Mouse (Mus musculus) bone marrow macrophage, adult 2 months (primary cell): ENCODE results near the gene Zfp207. TPM values are rescaled to one million over a fixed set of nuclear protein-coding genes. Genes with fewer than 3 reads are reported as not detected.
"Not testable (repeated sequence)": the region's sequence is repeated elsewhere in the genome, so short reads cannot be mapped to it uniquely, and the experiment has no call there.

Experiments used
- H3K27ac ChIP-seq: 2 replicates; pipeline ENCODE4 v1.5.1; 2012; ENCODE audit warnings: low read depth, low read length; ENCODE audit not compliant: insufficient read depth
- H3K4me1 ChIP-seq: 2 replicates; pipeline ENCODE4 v1.6.1; 2012; ENCODE audit warnings: low read length; ENCODE audit not compliant: control insufficient read depth, insufficient read depth
- H3K4me3 ChIP-seq: 2 replicates; pipeline ENCODE4 v1.5.1; 2012; ENCODE audit warnings: mild to moderate bottlenecking, low read length, moderate library complexity; ENCODE audit not compliant: insufficient read depth
- CTCF ChIP-seq: IDR thresholded peaks from 2 replicates; pipeline ENCODE4 v1.5.1; 2012; ENCODE audit warnings: low read depth, mild to moderate bottlenecking, low read length, moderate library complexity
- POLR2A ChIP-seq: IDR thresholded peaks from 2 replicates; pipeline ENCODE4 v1.6.1; 2012; ENCODE audit warnings: mild to moderate bottlenecking, low read depth, low read length, borderline replicate concordance
- polyA plus RNA-seq: library from polyadenylated mRNA; stranded (reverse); fragments of >200 nt; gene quantifications from 2 replicates; pipeline ENCODE4 v1.2.4, GENCODE M21; 2012; ENCODE audit not compliant: missing spikeins, insufficient read depth, insufficient read length

Zfp207 gene
- polyA plus RNA-seq, 1 experiment = 154 TPM

DNA sequence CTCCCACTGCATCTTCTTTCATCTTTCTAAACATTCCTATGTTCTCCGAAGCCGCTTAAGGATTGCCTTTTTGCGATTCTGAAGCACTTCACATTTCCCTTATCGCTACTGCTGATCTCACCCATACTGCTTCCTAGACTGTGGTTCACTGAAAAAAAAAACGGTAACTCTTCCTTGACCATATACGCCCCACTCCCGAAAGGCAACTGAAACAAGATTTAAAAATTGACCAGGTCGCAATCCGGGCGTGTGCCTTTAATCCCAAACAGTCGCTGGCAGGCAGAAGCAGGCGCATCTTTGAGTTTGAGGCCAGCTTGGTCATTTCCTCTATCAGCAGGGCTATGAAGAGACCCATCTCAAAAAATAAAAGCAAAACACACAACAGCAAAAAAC, 457 bp upstream of the Zfp207 start:
- H3K27ac ChIP-seq = peak overlapping the region; percentile 91
- peaks cover 9% of the 10 kb centered on the region for H3K4me1 ChIP-seq
- H3K4me3 ChIP-seq = peak overlapping the region; percentile 73
- TF ChIP-seq POLR2A (no peak), CTCF (no peak)

DNA sequence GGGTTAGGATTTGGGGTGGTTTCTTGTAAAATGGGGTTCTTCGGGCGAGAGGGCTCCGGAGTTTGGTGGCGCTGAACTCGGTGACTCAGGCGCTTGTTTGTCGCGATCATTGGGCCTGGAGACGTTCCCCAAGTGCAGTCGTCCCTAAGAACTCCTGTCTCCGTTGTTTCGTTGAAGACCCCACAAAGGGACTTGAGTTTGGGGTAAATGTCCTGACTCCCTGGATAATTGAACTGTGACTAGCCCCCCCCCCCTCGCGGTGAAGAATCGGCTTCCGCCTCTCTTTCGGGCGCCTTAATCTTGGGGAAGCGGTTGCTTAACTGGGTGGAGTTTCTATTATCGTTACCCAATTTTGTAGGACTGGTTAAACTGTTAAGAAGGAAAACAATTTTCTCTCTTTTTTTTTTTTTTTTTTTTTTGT, 557 bp downstream of the Zfp207 start:
- no peak for TF ChIP-seq POLR2A
- no peak for TF ChIP-seq CTCF
- Histone ChIP-seq H3K4me3 (peak overlapping the region; percentile 73), H3K4me1 (peaks cover 7% of the 10 kb centered on the region), H3K27ac (peak overlapping the region; percentile 81)

DNA sequence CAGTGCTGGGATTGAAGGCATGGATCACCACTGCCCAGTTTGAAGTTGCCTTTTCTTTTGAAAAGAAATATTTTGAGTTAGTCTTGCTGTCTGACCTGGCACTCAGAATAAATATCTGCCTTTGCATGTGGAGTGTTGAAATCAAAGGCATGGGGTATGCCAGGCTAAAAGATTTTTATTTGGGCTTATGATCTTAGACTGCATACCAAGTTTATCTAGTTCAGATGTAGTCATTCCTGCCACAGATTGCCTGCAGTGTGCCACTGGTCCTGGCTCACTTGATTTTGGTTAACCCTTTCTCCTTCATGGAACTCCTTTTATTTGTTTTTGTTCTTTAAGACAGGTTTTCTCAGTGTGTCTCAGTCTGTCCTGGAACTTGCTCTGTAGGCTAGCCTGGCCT, 1.4 kb downstream of the Zfp207 start:
- peaks cover 9% of the 10 kb centered on the region for H3K4me1 ChIP-seq
- H3K27ac ChIP-seq = no peak overlapping the region
- peak overlapping the region; percentile 62 for H3K4me3 ChIP-seq
- TF ChIP-seq POLR2A (no peak), CTCF (no peak)

DNA sequence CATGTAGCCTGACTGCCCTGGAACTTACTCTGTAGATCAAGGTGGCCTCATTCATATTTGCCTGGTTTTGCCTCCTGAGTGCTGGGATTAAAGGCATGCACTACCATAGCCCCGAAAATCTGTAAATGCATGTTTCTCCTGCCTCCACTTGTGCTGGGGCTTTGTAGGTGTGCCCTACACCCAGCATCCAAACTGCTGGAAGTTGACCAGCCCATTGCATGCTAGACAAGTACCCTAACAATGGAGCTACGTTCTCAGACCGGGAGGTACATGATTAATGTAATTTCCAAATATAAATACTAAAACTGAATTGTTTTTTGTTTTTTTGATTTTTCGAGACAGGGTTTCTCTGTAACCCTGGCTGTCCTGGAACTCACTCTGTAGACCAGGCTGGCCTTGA, 2.0 kb downstream of the Zfp207 start:
- Histone ChIP-seq H3K4me1 (peaks cover 9% of the 10 kb centered on the region), H3K27ac (no peak overlapping the region), H3K4me3 (peak overlapping the region; percentile 62)
- no peak for TF ChIP-seq CTCF
- no peak for TF ChIP-seq POLR2A

DNA sequence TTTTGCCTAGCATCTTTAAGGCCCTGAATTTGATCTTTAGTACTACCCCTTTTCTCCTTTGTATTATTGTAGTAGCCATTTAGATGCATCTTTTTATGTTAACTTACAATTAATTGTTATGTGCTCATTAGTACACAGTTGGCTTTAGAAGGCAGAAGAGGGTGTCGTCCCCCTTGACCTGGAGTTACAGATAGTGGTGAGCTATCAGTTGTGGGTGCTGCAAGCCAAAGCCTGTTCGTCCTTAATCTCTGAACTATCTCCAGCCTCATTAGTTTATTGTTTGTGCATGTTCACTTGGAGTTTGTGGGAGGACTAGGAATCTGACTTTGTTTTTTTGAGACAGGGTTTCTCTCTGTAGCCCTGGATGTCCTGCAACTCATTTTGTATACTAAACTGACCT, 3.7 kb downstream of the Zfp207 start:
- H3K4me3 ChIP-seq = no peak overlapping the region
- peaks cover 7% of the 10 kb centered on the region for H3K4me1 ChIP-seq
- no peak overlapping the region for H3K27ac ChIP-seq
- TF ChIP-seq POLR2A = no peak
- no peak for TF ChIP-seq CTCF

DNA sequence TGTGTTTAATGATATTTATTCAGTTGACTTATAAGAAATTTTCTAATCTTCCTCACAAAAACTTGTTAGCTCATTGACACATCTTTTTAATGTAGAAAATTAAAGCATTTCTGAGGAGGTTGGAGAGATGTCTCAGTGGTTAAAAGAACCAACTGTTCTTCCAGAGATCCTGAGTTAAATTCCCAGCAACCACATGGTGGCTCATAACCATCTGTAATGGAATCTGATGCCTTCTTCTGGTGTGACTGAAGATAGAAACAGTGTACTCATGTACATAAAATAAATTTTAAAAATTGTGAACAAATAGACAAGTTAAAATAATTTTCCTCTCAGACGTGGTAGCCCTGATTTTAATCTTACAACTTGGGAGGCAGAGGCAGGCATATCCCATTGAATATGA, 6.8 kb downstream of the Zfp207 start:
- Histone ChIP-seq H3K4me1 (peaks cover 4% of the 10 kb centered on the region; the same call in 1 of the 2 replicates), H3K27ac (no peak overlapping the region), H3K4me3 (no peak overlapping the region)
- no peak for TF ChIP-seq POLR2A
- no peak for TF ChIP-seq CTCF

DNA sequence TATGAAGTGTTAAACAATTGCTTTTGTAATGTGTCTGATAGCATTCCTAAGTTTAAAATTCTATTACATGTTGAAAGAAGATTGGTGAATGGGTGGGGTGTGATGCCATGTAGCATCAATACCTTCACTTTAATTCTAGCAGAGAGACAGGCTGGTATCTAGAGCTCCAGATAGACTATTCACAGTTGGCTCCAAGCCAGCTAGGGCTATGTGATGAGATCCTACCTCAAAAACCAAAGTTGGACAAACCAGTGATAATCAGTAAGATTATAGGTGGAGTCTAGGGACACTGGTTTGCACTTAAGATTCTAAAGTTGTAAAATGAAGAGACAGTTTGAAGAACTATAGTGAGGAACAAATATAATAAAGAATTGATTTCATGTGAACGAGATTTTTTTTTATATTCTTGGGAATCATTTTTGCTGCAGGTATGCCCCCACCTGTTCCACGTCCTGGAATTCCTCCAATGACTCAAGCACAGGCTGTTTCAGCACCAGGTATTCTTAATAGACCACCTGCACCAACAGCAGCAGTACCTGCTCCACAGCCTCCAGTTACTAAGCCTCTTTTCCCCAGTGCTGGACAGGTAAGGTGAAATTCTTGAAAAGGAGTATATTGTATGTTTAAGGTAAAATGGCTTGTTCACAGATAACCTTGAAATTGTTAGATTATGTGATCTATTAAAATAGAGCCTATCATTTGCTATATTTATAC, 8.5 kb downstream of the Zfp207 start:
- H3K4me1 ChIP-seq = peaks cover 2% of the 10 kb centered on the region; the same call in 1 of the 2 replicates
- H3K4me3 ChIP-seq = no peak overlapping the region
- no peak overlapping the region for H3K27ac ChIP-seq
- TF ChIP-seq POLR2A (no peak), CTCF (no peak)

DNA sequence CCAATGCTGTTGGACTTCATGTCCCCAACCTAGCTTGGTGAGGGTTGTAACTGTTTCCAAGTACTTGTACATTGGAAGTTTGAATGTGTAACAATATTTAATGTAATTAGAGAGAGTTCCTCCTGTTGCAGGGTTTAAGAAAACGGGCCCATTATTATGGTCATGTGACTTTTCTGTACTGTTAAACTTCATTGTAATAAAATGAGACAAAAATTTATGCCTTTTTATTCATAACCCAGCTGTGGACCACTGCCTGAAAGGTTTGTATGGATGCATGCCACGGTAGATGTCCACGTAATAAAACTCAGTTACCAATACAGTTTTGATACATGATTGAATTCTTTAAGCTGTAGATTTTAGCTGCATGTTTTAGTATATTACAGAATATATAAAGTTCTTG, 12.9 kb downstream of the Zfp207 start:
- Histone ChIP-seq H3K4me3 (no peak overlapping the region), H3K4me1 (no peaks in the 10 kb centered on the region), H3K27ac (no peak overlapping the region)
- TF ChIP-seq CTCF = no peak
- no peak for TF ChIP-seq POLR2A

DNA sequence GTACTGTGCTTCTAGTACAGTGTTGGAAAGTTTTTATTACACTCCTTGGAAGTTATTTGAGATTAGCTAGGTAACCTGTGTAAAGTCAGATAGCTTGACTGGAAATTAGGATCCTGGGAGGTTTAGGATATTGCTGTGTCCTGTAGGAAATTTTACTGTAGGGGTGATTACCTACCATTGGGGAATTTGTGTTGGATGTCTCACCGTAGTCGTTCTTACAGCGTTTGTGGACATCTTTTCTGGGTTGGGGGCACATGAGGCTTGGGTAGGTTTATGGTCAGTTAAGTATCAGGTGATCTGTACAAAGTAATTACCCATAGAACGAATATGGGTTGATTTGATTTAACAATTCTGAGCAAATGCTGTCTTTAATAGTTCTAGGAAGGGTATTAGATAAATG, 13.5 kb downstream of the Zfp207 start:
- Histone ChIP-seq H3K4me3 (no peak overlapping the region), H3K27ac (no peak overlapping the region), H3K4me1 (no peaks in the 10 kb centered on the region)
- no peak for TF ChIP-seq CTCF
- no peak for TF ChIP-seq POLR2A

DNA sequence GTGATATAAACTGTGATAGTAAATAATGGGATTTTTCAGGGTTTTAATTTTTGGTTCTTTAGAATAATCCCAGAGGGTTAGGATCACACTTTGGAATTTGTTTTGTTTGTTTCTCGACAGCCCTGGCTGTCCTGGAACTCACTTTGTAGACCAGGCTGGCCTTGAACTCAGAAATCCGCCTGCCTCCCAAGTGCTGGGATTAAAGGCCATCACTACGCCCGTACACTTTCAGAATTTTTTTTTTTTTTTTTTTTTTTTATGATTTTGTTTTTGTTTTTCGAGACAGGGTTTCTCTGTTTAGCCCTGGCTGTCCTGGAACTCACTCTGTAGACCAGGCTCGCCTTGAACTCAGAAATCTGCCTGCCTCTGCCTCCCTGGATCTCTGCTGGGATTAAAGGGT, 24.8 kb downstream of the Zfp207 start:
- not testable (repeated sequence) for H3K4me1 ChIP-seq, H3K4me3 ChIP-seq, H3K27ac ChIP-seq

DNA sequence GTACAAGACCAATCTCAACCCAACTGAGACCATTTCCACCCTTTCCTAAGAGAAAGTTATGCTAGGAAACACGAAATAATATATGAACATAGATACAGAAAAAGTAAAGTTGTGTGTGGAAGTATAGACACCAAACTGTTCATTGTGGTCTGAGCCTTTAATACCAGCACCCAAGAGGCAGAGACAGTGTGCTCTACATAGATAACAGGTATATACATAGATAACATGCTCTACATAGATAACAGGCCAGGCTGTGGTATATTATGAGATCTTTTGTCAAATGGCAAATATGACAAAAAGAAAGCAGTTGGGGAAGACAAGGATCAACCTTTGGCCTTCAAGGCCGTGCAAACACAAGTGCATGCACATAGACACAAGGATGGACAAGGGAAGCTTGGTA, 27.3 kb downstream of the Zfp207 start:
- TF ChIP-seq CTCF (no peak), POLR2A (no peak)
- no peak overlapping the region for H3K27ac ChIP-seq

More for the DNA sequence above, 27.3 kb downstream of the Zfp207 start:
- H3K4me3 ChIP-seq = no peak overlapping the region
- no peaks in the 10 kb centered on the region for H3K4me1 ChIP-seq
